Mouse (Mus musculus): Measurements from ENCODE around the gene Gm13276.
A peak's percentile ranks its signal among the peaks of the same experiment; 100 is the strongest.
"Not testable (repeated sequence)": the region's sequence is repeated elsewhere in the genome, so short reads cannot be mapped to it uniquely, and the experiment has no call there.

The Gm13276 gene

DNA sequence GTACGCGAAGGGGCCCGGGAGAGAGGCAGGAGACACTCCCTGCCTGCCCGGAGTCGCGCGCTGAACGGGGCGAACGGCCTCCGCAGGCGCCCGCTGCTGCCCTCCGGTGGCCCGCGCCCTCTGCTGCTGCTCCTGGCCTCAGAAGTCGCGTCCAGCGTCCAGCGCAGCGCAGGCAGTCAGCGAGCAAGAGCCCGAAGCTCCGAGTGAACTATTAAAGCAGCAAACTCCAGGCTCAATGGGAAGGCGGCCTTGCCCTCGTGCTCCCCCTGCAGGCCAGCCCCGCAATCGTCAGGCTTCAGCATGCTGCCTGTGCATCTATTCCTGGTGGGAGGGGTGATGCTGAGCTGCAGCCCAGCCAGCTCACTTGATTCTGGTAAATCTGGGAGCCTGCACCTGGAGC, 11.6 kb downstream of the Gm13276 start, which contains the start of gene Gm13279:
Gene Gm13279 (plus strand): TSS at position 301 of the 400 bp plus-strand sequence.
- not testable (repeated sequence) for H3K4me3 ChIP-seq (replicated peaks; ENCODE audit: low read length); H3K36me3 ChIP-seq (ENCODE audit: insufficient read depth, low read length); H3K4me1 ChIP-seq (replicated peaks; ENCODE audit: low read depth, low read length); H3K27me3 ChIP-seq (ENCODE audit: insufficient read depth, low read length); H3K9me3 ChIP-seq (ENCODE audit: low read length)

DNA sequence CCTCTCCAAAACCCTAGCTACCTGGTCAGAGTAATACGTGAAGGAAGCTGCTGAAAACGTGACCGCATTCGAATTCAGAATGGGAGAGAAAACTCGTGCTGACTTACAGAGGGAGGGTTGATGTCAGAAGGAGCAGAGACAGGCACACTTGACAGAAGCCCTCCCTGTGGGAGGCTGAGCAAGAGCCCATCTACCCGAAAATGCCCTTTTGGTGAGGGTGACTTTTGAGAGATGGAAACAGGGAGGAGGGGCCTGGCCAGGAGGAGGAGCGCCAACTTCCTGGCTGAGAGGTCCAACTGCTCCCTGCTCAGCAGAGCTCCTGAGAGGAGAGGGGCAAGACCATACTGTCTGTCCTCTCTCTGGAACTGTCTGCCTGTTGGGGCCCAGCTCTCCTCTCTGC, 13.9 kb downstream of the Gm13276 start, which contains the start of gene Gm13285:
Gene Gm13285 (plus strand): TSS at position 301 of the 400 bp plus-strand sequence.
- H3K27me3 ChIP-seq (ENCODE audit: insufficient read depth, low read length); H3K4me1 ChIP-seq (replicated peaks; ENCODE audit: low read depth, low read length); H3K9me3 ChIP-seq (ENCODE audit: low read length): not testable (repeated sequence)

DNA sequence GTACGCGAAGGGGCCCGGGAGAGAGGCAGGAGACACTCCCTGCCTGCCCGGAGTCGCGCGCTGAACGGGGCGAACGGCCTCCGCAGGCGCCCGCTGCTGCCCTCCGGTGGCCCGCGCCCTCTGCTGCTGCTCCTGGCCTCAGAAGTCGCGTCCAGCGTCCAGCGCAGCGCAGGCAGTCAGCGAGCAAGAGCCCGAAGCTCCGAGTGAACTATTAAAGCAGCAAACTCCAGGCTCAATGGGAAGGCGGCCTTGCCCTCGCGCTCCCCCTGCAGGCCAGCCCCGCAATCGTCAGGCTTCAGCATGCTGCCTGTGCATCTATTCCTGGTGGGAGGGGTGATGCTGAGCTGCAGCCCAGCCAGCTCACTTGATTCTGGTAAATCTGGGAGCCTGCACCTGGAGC, 17.4 kb downstream of the Gm13276 start, which contains the start of gene Gm13287:
Gene Gm13287 (plus strand): TSS at position 301 of the 400 bp plus-strand sequence.
- H3K36me3 ChIP-seq (ENCODE audit: insufficient read depth, low read length); H3K4me1 ChIP-seq (replicated peaks; ENCODE audit: low read depth, low read length); H3K4me3 ChIP-seq (replicated peaks; ENCODE audit: low read length); H3K9me3 ChIP-seq (ENCODE audit: low read length): not testable (repeated sequence)
- H3K27me3 ChIP-seq (ENCODE audit: insufficient read depth, low read length), result peaks cover 16% of the 10 kb centered on the region

More for the DNA sequence above, 13.9 kb downstream of the Gm13276 start, which contains the start of gene Gm13285:
- not testable (repeated sequence) for H3K36me3 ChIP-seq (ENCODE audit: insufficient read depth, low read length); H3K4me3 ChIP-seq (replicated peaks; ENCODE audit: low read length)

- H3K4me3 ChIP-seq (replicated peaks; ENCODE audit: low read length); H3K4me1 ChIP-seq (replicated peaks; ENCODE audit: low read depth, low read length); H3K9me3 ChIP-seq (ENCODE audit: low read length); H3K36me3 ChIP-seq (ENCODE audit: insufficient read depth, low read length): not testable (repeated sequence)
- peaks cover 19% of the 10 kb centered on the region for H3K27me3 ChIP-seq (ENCODE audit: insufficient read depth, low read length)
Observed at GRCm38 (mm10) chr4:88805231-88805630, 19.7 kb downstream of the Gm13276 start, which contains the start of gene Gm13288. TSS of gene Gm13288 (plus strand) at chr4:88805531.

GRCm38 (mm10) chr4:88805761-88806160, 20.3 kb downstream of the Gm13276 start:
- H3K9me3 ChIP-seq (ENCODE audit: low read length); H3K36me3 ChIP-seq (ENCODE audit: insufficient read depth, low read length); H3K4me3 ChIP-seq (replicated peaks; ENCODE audit: low read length); H3K4me1 ChIP-seq (replicated peaks; ENCODE audit: low read depth, low read length): not testable (repeated sequence)
- H3K27me3 ChIP-seq (ENCODE audit: insufficient read depth, low read length), result peaks cover 24% of the 10 kb centered on the region

- no peaks in the 10 kb centered on the region for H3K36me3 ChIP-seq (ENCODE audit: insufficient read depth, low read length)
- TF ChIP-seq POU5F1 (IDR thresholded peaks at IDR 0.05; ENCODE audit: borderline replicate concordance, low read length) (no peak), NANOG (IDR thresholded peaks at IDR 0.05; ENCODE audit: borderline replicate concordance, low read length) (no peak), CTCF (conservative IDR thresholded peaks at IDR 0.05; ENCODE audit: low read length) (no peak)
- H3K27me3 ChIP-seq (ENCODE audit: insufficient read depth, low read length), result peaks cover under 1% of the 10 kb centered on the region; the same call in 1 of the 2 replicates
- H3K4me1 ChIP-seq (replicated peaks; ENCODE audit: low read depth, low read length), result no peaks in the 10 kb centered on the region
- H3K4me3 ChIP-seq (replicated peaks; ENCODE audit: low read length), result no peak within 1 kb of the TSS
- H3K9me3 ChIP-seq (ENCODE audit: low read length), result no peaks in the 10 kb centered on the region
Observed at GRCm38 (mm10) chr4:88815928-88816327, 30.4 kb downstream of the Gm13276 start, which contains the start of gene Ifna7. TSS of gene Ifna7 (plus strand) at chr4:88816228.

GRCm38 (mm10) chr4:88819659-88820058, 34.1 kb downstream of the Gm13276 start, which contains the start of gene Ifna11:
TSS of gene Ifna11 (plus strand) at chr4:88819959.
- Histone ChIP-seq H3K27me3 (ENCODE audit: insufficient read depth, low read length) (no peaks in the 10 kb centered on the region), H3K36me3 (ENCODE audit: insufficient read depth, low read length) (no peaks in the 10 kb centered on the region), H3K4me1 (replicated peaks; ENCODE audit: low read depth, low read length) (no peaks in the 10 kb centered on the region), H3K9me3 (ENCODE audit: low read length) (no peaks in the 10 kb centered on the region), H3K4me3 (replicated peaks; ENCODE audit: low read length) (no peak within 1 kb of the TSS)
- no peak for TF ChIP-seq POU5F1 (IDR thresholded peaks at IDR 0.05; ENCODE audit: borderline replicate concordance, low read length)
- TF ChIP-seq NANOG (IDR thresholded peaks at IDR 0.05; ENCODE audit: borderline replicate concordance, low read length), result no peak
- TF ChIP-seq CTCF (conservative IDR thresholded peaks at IDR 0.05; ENCODE audit: low read length), result no peak

- Histone ChIP-seq H3K27me3 (ENCODE audit: insufficient read depth, low read length) (no peaks in the 10 kb centered on the region), H3K4me1 (replicated peaks; ENCODE audit: low read depth, low read length) (no peaks in the 10 kb centered on the region), H3K4me3 (replicated peaks; ENCODE audit: low read length) (no peak overlapping the region), H3K36me3 (ENCODE audit: insufficient read depth, low read length) (no peaks in the 10 kb centered on the region), H3K9me3 (ENCODE audit: low read length) (no peaks in the 10 kb centered on the region)
- TF ChIP-seq NANOG (IDR thresholded peaks at IDR 0.05; ENCODE audit: borderline replicate concordance, low read length) (no peak), POU5F1 (IDR thresholded peaks at IDR 0.05; ENCODE audit: borderline replicate concordance, low read length) (no peak), CTCF (conservative IDR thresholded peaks at IDR 0.05; ENCODE audit: low read length) (peak; percentile 46)
Observed at GRCm38 (mm10) chr4:88822995-88823394, 37.5 kb downstream of the Gm13276 start.

DNA sequence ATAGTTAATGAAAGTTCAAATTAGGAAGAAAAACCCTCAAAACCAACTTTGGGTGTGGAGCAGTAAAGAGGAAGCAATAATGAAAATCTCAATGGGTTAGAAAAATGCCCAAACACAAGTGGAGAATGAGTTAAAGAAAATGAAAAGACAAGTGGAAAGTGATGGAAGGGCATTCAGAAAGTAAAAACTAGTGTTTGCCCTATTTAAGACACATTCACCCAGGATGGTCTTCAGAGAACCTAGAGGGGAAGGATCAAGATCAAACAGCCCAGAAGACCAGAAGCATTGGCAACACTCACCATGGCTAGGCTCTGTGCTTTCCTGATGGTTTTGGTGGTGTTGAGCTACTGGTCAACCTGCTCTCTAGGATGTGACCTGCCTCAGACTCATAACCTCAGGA, 41.6 kb downstream of the Gm13276 start, which contains the start of gene Ifna6:
Gene Ifna6 (plus strand): TSS at position 301 of the 400 bp plus-strand sequence.
- not testable (repeated sequence) for H3K36me3 ChIP-seq (ENCODE audit: insufficient read depth, low read length); H3K9me3 ChIP-seq (ENCODE audit: low read length); H3K4me3 ChIP-seq (replicated peaks; ENCODE audit: low read length); H3K4me1 ChIP-seq (replicated peaks; ENCODE audit: low read depth, low read length); H3K27me3 ChIP-seq (ENCODE audit: insufficient read depth, low read length)

DNA sequence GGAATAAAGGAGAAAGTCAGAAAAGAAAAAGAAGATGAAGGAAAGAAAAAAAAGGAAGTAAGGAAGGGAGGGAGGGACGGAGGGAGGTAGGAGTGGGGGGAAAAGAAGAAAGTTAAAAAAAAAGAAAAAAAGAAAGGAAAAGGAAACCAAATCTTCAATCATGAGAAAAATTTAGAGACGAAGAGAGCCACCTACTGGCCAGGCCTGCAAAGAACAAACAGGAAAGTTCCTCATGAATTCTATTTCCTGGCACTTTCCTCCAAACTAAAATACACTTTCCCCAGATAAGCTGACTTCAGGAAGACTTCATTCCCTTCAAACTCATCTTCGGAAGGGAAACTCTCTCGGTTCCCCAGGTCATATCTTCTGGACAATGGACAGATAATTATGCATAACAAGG, 45.0 kb downstream of the Gm13276 start:
- H3K36me3 ChIP-seq (ENCODE audit: insufficient read depth, low read length), result no peaks in the 10 kb centered on the region
- H3K4me3 ChIP-seq (replicated peaks; ENCODE audit: low read length), result no peak overlapping the region
- TF ChIP-seq CTCF (conservative IDR thresholded peaks at IDR 0.05; ENCODE audit: low read length) (peak; percentile 55), POU5F1 (IDR thresholded peaks at IDR 0.05; ENCODE audit: borderline replicate concordance, low read length) (no peak), NANOG (IDR thresholded peaks at IDR 0.05; ENCODE audit: borderline replicate concordance, low read length) (no peak)
- no peaks in the 10 kb centered on the region for H3K4me1 ChIP-seq (replicated peaks; ENCODE audit: low read depth, low read length)
- peaks cover 7% of the 10 kb centered on the region for H3K9me3 ChIP-seq (ENCODE audit: low read length)
- no peaks in the 10 kb centered on the region for H3K27me3 ChIP-seq (ENCODE audit: insufficient read depth, low read length)

DNA sequence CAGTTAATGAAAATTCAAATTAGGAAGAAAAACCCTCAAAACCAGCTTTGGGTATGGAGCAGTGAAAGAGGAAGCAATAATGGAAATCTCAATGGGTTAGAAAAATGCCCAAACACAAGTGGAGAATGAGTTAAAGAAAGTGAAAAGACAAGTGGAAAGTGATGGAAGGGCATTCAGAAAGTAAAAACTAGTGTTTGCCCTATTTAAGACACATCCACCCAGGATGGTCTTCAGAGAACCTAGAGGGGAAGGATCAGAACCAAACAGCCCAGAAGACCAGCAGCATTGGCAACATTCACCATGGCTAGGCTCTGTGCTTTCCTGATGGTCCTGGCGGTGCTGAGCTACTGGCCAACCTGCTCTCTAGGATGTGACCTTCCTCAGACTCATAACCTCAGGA, 49.7 kb downstream of the Gm13276 start, which contains the start of gene Ifna5:
Gene Ifna5 (plus strand): TSS at position 301 of the 400 bp plus-strand sequence.
- not testable (repeated sequence) for H3K4me1 ChIP-seq (replicated peaks; ENCODE audit: low read depth, low read length); H3K9me3 ChIP-seq (ENCODE audit: low read length); H3K27me3 ChIP-seq (ENCODE audit: insufficient read depth, low read length); H3K36me3 ChIP-seq (ENCODE audit: insufficient read depth, low read length); H3K4me3 ChIP-seq (replicated peaks; ENCODE audit: low read length)

Data from E14TG2a.4 (cell line).